Mouse (Mus musculus): Measurements from ENCODE around the gene Ramp3.
"Not testable (repeated sequence)": the region's sequence is repeated elsewhere in the genome, so short reads cannot be mapped to it uniquely, and the experiment has no call there.

Ramp3 gene

DNA sequence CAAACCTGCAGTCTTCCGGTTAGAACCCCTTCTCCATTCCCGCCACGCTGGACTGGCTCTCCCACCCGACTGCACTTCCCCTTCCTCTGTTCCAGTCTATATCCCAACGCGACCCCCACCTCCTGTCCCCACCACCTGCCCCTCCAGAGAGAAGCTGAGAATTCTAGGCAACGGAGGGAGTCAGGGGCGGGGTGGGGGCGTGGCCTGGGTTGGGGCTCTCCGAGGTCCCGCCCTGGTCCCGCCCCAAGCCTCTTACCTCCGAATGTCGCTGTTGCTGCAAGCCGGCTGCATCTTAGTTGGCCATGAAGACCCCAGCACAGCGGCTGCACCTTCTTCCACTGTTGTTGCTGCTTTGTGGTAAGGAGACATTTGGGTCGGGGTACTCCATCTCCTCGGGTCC lies at the start of gene Ramp3:
Gene Ramp3, plus strand, starts transcription at position 251 of the 400 bp plus-strand sequence.
- DNase-seq, result peak; percentile 85

DNA sequence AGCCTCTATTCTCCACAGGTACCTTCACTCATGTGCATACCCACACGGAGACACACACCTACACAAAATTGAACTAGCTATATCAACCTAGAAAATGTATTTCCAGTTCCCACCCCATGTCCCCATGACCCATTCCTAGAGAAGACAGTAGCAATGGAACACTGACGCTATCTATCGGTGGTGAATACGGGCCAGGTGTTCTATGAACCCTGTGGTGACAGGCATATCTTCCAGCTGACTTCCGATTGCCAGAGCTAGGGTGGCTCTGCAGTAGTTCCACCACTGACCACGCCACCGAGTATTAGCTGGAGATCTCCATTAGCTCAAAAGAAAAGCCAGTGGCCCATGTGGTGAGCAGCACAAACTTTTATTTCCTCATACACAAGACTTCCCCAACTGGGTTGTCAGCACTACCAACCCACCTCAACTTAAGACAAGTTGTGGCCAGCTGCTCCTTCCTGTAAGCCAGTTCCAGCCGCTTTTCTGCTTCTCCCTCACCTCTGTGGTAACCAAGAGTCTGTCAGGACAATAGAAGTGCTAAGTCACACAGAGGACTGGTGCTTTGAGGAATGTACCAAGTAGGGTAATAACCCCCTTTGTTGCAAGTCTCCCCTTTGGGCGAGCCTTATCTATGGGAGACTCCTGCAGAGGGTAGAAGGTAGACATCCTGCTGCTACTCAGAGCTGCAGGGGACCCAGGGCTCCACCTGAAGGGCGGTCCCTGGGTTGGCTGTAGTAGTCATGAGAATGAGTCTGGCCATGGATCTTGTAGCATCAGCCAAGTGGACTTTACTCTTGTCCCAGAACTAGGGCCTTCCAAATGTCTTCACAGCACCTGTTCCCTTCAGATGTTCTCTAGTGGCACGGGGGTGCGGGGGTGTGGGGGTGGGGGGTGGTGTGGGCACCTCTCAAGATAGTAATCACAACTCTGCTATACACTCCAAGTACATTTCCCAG lies 42.8 kb upstream of the Ramp3 start:
- no peak for DNase-seq

DNA sequence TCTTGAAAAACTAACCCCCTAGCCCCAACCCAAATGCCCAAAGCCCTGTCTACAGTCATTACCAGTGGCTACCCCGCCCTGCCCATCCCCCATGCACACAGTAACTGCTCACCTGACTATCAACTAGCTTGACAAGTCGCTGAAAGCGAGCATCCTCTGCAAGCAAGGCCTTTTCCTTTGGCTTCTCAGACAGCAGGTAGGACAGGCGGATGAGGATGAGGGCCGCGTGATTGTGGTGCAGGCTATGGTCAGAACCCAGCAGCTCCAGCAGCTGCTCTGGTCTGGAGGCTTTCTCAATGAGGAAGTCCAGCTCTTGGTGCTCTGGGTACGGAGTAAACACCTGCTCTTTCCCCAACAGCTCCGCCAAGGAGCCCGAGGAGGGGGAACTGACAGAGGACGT lies 34.6 kb upstream of the Ramp3 start:
- DNase-seq, result no peak

DNA sequence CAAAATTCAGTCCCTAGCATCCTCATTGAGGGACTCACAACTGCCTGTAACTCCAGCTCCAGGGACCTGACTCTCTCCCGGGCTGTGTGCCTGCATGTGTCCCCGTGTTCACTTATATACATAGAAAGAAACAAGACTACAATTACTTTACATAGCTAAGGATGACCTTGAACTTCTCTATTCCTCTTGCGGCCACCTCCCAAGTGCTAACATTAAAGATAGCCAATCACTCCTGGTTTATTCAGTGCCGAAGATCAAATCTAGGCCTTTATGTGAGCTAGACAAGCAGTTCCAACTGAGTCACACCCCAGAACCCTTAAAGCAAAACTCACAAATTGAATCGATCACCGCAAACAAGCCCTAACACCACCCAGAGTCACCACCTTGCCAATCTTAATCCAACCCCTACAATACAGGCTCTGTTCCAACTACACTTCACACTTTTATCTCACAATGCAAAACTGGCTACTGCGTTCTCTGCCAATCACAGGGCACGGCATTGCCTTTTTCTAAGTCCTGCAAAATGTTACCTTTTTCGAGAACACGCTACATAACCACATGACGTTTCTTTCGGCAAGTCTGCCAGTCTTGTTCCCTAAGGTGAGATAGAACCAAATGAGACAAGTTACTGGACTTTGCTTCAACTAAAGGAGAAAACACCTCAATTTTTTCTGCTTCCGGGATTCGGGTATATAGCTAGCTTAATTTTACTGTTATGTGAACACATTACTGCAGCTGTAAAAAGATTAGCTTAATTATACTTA lies 33.5 kb upstream of the Ramp3 start:
- DNase-seq, result no peak

DNA sequence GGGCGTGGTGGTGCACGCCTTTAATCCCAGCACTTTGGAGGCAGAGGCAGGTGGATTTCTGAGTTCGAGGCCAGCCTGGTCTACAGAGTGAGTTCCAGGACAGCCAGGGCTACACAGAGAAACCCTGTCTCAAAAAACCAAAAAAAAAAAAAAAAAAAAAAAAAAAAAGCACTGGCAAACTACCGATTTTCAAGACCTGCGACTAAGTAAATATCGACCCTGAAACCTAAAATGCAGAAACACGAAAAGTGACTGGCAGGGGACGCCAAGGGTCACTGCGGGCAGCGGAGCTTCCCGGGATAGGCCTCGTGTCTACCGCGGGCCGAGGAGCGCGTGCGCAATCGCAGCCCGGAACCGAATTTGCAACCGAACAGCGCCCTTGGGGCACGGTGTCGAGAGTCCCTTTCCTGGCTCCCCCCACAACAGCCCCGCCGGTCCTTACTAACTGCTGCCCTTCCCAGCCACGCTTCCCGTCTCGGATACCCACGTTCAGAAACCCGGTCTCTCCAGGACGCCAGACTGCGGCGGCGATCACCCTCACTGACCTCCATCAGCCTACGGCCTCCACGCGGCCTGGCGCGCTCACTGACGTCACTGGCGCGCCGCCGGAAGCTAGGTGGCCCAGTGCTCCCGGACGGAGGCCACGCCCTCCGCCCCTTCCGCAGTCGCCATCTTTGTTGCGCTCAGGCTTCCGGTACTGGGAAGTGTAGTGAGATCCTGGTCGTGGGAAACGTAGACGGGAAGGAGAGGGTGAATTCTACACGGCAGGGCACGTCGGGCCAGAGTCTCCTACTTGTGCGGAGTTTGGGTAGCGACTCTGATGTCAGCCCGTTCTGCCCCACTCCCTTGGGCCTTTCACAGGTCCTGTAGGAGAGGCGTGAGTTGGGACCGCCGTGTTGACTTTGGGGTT lies 32.6 kb upstream of the Ramp3 start, which contains the start of gene Tbrg4:
Gene Tbrg4, minus strand, starts transcription at position 590 of the 910 bp plus-strand sequence.
- DNase-seq, result peak; percentile 97

DNA sequence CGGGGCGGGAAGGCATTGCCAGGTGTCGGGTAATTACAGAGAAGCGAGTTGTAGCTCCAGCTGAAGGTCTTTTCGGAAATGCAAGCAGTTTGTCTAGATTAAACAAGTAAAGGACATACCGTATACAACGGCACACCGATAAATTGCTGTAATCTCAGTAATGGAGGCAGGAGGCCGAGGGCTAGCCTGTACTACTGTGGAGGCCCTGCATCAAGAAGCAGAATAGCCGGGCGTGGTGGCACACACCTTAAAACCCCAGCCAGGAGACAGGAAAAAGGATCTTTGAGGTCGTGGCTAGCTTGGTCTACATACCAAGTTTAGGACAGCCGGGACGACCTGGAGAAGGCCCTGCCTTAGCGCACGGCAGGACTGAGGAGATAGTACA lies 31.9 kb upstream of the Ramp3 start:
- no peak for DNase-seq

DNA sequence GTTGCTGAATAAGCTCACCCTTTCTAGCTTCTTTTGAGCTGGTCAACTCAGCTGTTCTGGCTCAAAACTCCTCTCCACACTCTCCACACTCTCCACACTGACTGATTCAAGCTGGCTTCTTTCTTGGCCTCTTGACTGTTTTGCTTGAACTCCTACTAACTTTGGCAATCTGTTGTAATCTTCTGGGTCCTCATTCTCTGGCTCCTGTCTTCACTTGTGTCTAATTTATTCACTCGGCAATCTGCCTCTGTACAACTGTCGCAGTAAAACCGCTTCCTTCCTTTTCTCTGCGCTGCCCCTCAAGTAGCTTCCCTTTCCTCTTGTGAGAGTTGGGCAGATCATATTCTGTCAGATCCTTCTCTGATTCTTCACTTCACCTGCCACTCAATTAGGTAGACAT lies 30.6 kb upstream of the Ramp3 start:
- DNase-seq, result no peak

DNA sequence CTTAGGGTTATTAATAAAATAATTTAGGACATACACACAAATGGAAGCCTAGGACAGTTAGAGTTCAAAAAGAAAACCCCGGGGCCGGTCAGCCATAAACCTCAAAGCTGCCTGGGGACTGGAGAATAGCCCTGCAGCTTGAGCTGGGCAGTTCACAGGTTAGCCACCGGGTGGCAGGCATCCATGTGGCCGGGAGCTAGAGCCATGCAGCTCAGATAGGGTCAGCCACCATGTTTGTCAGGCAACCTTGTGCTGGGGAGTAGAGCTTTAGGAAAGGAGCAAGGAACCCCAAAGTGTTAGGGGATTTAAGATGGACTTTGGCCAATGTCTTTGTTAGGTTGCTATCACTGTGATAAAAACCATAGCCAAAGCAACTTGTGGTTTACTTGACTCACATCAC lies 29.8 kb upstream of the Ramp3 start:
- peak; percentile 65 for DNase-seq

DNA sequence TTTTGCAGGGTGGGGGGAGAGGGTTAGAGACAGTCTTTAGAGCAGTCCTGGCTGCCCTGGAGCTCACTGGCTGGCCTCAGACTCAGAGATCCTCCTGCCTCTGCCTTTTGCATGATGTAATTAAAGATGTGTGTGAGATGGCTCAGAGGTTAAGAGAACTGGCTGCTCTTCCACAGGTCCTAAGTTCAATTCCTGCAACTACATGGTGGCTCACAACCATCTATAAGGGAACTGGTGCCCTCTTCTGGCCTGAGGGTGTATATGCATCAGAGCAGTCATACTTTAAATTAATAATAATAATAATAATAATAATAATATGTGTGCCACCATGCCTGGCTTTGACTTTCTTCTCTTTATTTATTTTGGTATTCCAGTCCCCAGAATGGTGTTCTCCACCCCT lies 28.7 kb upstream of the Ramp3 start:
- peak; percentile 37 for DNase-seq

DNA sequence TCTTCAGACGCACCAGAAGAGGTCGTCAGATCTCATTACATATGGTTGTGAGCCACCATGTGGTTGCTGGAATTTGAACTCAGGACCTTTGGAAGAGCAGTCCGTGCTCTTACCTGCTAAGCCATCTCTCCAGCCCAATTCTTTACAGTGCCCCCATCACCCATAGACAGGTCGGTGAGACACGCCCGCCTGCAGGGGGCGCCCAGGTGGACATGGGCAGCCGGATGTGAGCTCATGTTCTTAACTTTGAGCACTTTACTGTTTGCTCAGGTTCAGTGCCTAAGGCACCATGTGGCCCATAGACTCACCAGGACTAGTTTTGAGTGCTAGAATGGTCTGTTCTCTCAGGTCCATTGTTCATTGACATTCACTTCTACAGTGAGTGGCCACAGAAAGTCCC lies 22.2 kb upstream of the Ramp3 start:
- no peak for DNase-seq

DNA sequence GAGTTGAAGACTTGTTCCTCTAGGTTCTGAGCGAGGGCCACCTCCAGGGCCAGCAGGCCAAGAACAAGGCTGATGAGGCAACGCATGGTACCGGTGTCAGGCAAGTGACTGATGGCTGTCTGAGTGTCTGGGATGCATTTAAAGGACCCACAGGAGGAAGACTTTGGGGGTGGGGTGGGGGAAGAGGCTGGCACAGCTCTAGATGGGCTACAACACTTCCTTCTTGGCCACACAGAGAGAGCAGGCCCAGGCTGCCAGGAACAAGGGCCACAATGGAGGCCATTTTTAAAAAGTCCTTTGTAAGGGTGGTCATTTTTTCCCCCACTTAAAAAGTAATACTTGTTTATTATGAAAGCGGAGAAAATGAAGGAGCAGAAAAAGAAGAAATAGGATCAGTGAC lies 19.8 kb upstream of the Ramp3 start, which contains the start of gene Wap:
Gene Wap, minus strand, starts transcription at position 101 of the 400 bp plus-strand sequence.
- no peak for DNase-seq

DNA sequence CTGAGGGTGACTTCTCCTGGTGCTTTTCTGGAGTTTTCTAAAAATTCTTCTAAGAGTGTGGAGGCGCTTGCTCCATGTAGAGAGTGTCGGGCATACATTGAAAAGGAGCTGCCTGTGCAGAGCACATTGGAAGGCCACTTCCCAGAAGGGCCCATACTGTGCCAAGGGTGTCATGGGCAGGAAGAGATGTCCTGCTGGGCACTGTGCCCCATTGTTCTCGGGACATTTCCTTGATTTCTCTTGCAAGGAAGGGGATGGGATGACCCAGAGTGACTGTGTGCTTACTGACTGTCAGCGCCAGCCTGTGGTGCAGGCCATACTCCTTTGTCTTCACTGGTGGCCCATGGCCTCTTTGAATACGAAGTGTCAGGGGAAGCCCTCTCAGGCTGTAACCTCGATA lies 19.2 kb upstream of the Ramp3 start:
- DNase-seq, result no peak

DNA sequence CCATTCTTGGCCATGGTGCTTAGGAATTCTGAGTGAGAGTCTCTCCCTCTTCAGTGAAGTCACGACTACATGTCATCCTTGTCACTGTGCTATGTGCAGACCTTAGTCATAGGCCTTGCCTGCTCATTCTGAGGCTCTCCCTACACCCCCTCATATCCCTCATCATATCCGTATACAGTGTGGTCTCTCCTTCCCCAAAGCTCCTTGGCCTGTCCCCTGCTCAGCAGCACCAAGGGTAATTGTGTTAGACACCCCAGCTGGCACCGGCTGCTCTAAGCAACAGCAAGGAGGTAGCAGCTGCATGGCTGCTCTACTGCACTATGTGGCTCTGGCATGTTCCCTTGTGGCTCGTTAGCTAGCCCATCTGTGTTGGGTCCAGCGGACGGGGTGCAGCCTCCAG lies 13.8 kb upstream of the Ramp3 start:
- no peak for DNase-seq

DNA sequence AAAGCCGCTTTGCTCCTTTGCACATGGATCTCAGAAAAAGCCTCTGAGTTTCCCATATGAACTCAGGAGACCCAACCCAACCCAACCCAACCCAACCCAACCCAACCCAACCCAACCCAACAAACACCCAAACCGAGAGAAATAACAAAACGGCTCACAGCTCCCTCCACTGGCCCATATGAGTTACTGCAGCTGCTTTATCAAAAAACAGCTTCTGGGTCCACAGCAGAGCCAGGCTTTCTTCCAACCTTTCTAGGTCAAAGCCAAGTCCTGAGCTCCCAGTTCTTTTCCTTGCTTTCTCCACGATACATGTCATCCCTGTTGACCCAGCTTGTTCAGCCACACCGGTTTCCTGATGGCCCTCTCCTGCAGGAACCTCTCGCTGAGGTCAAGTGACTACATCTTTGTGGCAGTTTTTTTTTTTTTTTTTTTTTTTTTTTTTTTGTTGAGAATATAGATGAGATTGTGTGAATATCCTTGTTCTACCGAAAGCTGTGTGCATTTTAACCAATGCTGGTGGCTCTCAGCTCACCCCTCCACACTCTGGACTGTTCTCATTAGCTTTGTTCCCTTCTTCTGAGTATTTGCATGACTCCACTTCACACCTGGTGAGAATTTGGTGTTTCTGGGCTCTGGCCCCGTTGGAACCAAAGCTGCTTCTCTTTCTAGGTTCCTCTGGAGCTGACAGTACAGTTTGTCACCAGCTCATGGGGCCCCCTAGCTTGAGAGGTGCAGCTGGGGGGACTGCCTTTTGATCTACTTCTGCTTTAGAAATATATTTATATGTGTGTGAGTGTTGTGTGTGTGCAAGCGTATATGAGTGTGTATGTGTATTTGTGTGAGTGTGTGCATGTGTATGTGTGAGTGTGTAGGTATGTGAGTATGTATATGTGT lies 10.2 kb upstream of the Ramp3 start:
- DNase-seq, result no peak

DNA sequence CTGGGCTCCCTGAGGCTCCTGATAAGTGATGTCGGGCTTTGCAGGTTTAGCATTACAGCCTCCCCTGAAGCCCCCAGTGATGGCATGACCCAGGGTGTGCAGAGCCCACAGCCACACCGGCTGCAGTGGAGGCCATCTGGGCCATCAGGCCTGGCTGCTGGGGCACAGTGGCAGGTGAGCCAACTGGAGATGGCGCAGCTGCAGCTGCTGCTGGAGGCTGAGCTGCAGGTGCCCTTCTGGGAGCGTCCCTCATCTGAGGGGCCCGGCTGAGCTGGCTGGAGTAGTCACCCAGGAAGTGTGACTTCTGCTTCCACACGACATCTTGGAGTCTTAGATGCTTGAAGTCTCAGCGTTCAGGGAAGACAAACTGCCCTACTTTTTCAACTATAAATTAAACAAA lies 7.8 kb upstream of the Ramp3 start:
- DNase-seq, result no peak

DNA sequence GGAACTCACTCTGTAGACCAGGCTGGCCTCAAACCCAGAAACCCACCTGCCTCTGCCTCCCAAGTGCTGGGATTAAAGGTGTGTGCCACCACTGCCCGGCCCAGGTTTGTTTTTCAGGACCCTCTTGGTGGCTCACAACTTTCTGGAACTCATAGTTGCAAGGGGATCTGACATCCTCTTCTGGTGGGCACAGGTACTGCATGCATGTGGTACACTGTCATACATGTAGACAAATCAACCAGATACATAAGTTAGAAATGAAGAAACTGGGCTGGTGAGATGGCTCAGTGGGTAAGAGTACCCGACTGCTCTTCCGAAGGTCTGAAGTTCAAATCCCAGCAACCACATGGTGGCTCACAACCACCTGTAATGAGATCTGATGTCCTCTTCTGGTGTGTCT lies 5.3 kb upstream of the Ramp3 start:
- not testable (repeated sequence) for DNase-seq

DNA sequence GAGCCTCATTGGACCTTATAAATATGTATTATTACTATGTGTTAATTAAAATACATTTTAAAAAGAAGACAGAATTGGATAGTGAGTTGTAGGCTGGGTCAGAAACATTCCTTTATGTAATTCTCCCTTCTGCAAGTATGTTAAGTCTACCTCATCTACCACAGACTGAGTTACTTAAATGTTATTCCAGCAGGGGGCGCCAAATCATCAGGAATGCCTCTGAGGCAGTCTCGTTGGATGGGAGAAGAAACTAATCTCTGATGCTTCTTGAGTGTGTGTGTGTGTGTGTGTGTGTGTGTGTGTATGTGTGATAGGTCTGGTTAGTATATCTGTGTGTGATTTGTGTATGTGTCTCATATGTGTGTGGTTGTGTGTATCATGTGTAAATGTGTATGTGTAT lies 3.4 kb upstream of the Ramp3 start:
- peak; percentile 94 for DNase-seq

DNA sequence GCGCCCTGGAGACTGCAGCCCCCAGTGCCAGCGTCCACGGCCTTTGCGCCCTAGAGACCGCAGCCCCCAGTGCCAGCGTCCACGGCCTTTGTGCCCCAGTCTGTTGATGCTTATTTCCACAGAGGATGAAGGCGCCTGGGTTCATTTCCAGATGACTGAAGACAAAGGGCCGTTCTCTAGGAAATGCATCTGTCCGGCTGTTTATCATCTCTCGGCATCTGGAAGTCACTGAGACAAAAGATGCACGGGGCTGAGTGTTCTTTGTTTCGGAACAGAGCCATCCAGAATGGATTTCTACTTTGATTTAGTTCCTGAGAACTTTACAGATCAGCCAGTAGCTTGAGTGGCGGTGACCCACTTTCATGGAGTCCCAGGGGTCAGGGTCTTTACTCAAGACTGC lies 2.9 kb downstream of the Ramp3 start:
- peak; percentile 51 for DNase-seq

DNA sequence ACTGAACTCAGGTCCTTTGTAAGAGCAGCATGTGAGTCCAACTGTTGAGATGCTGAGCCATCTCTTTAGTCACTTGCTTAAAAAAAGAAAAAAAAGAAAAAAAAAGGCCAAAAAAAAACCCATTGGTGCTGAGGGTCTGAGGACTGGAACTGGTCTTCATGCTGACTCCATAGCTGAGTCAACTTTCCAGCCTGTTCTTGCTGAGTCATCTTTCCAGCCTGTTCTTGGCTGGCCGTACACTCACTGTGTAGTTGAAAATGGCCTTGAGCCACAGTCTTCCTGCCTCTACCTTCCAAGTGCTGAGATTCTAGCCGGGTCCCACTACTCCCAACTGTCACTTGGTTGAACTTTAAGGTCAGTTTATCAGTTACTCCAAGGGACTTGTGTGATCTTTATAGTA lies 8.3 kb downstream of the Ramp3 start:
- DNase-seq, result no peak

DNA sequence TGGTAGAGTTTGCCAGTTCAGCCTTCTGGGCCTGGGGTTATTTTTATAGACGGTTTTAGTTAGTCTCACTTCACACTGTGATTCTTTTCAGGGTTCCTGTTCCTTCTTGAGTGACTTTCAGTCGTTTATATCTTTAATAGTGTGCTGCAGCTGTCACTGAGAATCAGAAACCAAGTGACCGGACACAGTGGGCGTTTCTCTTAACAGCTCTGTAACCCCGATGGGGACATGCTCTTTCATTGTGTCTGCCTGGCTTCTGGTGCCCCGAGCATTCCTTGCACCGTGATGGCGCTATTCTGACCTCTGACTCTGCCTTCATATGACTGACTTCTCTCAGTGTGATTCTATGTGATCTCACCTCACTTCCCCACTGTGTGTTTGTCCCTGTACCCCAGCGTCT lies 10.7 kb downstream of the Ramp3 start:
- no peak for DNase-seq

DNA sequence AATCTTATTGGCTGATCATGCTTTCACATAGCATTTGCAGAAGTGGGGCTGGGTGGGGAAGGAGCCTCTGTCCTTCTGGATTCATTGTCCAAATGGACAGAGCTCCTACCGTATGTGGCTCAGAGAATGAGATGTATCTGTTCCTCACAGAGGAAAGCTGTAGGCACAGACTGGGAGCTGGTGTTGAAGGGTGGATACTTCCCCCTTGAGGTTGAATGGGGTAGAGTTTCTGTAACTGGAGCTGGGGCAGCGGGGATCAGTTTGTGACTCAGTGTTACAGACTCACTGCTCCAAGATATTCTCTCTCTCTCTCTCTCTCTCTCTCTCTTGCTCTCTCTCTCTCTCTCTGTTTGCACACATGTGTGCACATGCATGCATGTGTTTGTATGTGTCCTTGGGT lies 11.7 kb downstream of the Ramp3 start:
- DNase-seq, result no peak

DNA sequence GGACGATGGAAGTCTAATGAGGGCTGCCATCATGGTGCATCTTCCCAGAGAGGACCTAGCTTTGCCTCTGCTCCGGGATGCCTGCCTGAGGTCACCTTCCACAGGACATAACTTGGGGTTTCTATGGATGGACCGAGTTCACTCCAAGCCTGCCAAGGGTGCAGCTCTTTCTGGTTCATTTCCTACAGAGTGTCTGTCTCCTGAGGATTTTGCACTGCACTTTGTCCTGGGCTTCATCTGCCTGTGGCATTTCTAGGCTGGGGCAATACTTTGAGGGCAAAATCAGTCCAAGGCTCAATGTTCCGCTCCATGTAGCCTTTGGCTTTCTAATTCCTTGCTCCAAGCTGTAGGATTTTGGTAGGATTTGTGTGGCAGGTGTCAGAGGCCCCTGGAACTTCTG lies 12.5 kb downstream of the Ramp3 start:
- no peak for DNase-seq
